Mouse (Mus musculus): Measurements from ENCODE around the gene Cgnl1. TPM values are rescaled to one million over a fixed set of nuclear protein-coding genes. Genes with fewer than 3 reads are reported as not detected.

Cgnl1 gene
- polyA plus RNA-seq, 1 experiment: 36.5 TPM

DNA sequence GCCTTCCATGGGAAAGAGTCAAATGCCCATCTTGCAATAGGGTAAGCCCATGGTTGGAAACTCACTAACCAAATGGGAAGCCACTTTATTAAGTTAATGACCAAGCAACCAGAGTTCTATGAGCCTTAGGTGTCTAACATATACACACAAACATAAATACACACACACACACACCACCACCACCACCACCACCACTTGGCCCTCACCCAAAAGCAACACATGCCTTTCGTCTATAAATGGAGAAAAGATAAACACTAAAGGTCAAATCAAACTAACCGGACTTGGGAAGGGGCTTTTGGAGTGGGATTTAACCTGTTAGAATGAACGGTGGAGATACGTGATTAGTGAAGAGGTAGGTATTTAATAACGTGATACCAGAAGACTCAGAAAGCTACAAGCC is 180.3 kb downstream of the Cgnl1 start:
- Histone ChIP-seq H3K36me3 (ENCODE audit: control insufficient read depth, insufficient read depth, low read length) (no peaks in the 10 kb centered on the region), H3K4me1 (ENCODE audit: control insufficient read depth, insufficient read depth, low read length) (peaks cover 13% of the 10 kb centered on the region), H3K27ac (ENCODE audit: control insufficient read depth, insufficient read depth, low read depth, low read length) (no peak overlapping the region), H3K4me3 (ENCODE audit: control insufficient read depth, low read depth, low read length) (no peak overlapping the region), H3K27me3 (ENCODE audit: control insufficient read depth, insufficient read depth, low read length) (no peaks in the 10 kb centered on the region)
- TF ChIP-seq CTCF (IDR thresholded peaks at IDR 0.05; ENCODE audit: control insufficient read depth, insufficient read depth, insufficient replicate concordance, low read depth, low read length) (no peak), POLR2A (IDR thresholded peaks at IDR 0.05; ENCODE audit: control insufficient read depth, low read depth, low read length) (no peak)

- TF ChIP-seq POLR2A (IDR thresholded peaks at IDR 0.05; ENCODE audit: control insufficient read depth, low read depth, low read length) (no peak), CTCF (IDR thresholded peaks at IDR 0.05; ENCODE audit: control insufficient read depth, insufficient read depth, insufficient replicate concordance, low read depth, low read length) (no peak)
- Histone ChIP-seq H3K27ac (ENCODE audit: control insufficient read depth, insufficient read depth, low read depth, low read length) (peak overlapping the region; percentile 53; the same call in 1 of the 2 replicates), H3K4me3 (ENCODE audit: control insufficient read depth, low read depth, low read length) (no peak overlapping the region), H3K4me1 (ENCODE audit: control insufficient read depth, insufficient read depth, low read length) (peaks cover 13% of the 10 kb centered on the region), H3K27me3 (ENCODE audit: control insufficient read depth, insufficient read depth, low read length) (no peaks in the 10 kb centered on the region), H3K36me3 (ENCODE audit: control insufficient read depth, insufficient read depth, low read length) (no peaks in the 10 kb centered on the region)
Observed at GRCm38 (mm10) chr9:71589771-71590170, 181.6 kb downstream of the Cgnl1 start.

DNA sequence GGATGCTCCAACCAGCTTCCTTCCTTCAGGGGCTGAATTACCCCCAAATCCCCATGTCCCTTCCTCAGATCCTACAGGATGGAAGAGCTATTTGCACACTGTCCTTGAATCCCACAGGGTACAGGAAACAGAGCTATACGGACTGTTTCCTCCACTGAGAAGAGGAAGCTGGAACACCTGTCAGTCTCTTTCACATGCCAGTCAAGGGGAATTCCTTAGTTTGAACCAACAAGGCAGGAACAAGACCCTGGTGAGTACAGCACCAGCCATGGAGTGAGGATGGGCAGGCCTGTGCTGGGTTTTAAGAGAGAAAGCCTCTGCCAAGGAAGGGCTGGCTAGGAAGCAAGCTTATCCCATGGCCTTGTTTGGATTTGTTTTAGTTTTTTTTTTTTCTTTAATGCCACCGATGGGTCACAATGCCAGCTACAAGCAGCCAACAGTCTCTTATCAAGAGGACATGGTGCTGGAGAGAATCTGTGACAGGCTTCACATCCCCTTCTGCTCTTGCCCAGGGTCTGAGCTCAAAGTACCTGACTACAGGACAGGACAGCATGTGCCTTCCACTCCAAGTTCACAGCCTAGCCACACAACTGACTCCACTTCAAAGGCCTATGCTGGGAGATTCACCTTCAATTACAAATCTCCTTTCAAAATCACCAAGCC is 182.3 kb downstream of the Cgnl1 start:
- H3K4me1 ChIP-seq (ENCODE audit: control insufficient read depth, insufficient read depth, low read length): peaks cover 13% of the 10 kb centered on the region
- no peak for TF ChIP-seq POLR2A (IDR thresholded peaks at IDR 0.05; ENCODE audit: control insufficient read depth, low read depth, low read length)
- no peak for TF ChIP-seq CTCF (IDR thresholded peaks at IDR 0.05; ENCODE audit: control insufficient read depth, insufficient read depth, insufficient replicate concordance, low read depth, low read length)
- H3K36me3 ChIP-seq (ENCODE audit: control insufficient read depth, insufficient read depth, low read length): no peaks in the 10 kb centered on the region
- no peaks in the 10 kb centered on the region for H3K27me3 ChIP-seq (ENCODE audit: control insufficient read depth, insufficient read depth, low read length)
- H3K4me3 ChIP-seq (ENCODE audit: control insufficient read depth, low read depth, low read length): no peak overlapping the region
- H3K27ac ChIP-seq (ENCODE audit: control insufficient read depth, insufficient read depth, low read depth, low read length): peak overlapping the region; percentile 48; the same call in 1 of the 2 replicates

DNA sequence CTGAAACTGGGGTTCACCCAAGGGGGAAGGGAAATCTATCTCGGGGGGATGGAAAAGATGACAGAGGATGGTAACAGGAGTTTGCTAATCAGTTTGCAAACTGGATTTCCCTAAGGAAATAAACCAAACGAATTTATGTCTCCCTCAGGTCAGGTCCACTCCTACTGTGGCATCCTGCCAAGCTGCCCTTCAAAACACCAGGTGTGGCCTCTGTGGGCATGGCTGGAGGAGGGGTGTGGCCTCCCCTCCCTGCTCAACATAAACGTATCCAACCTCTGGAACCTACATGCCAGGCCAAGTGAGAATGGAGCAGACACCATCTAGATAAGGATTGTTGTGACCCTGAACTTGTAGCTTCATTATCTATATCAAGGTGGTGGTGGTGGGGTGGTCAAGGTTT is 185.0 kb downstream of the Cgnl1 start:
- Histone ChIP-seq H3K27me3 (ENCODE audit: control insufficient read depth, insufficient read depth, low read length) (no peaks in the 10 kb centered on the region), H3K4me3 (ENCODE audit: control insufficient read depth, low read depth, low read length) (no peak overlapping the region), H3K4me1 (ENCODE audit: control insufficient read depth, insufficient read depth, low read length) (peaks cover 2% of the 10 kb centered on the region; the same call in 1 of the 2 replicates), H3K36me3 (ENCODE audit: control insufficient read depth, insufficient read depth, low read length) (no peaks in the 10 kb centered on the region), H3K27ac (ENCODE audit: control insufficient read depth, insufficient read depth, low read depth, low read length) (no peak overlapping the region)
- TF ChIP-seq POLR2A (IDR thresholded peaks at IDR 0.05; ENCODE audit: control insufficient read depth, low read depth, low read length) (no peak), CTCF (IDR thresholded peaks at IDR 0.05; ENCODE audit: control insufficient read depth, insufficient read depth, insufficient replicate concordance, low read depth, low read length) (no peak)

GRCm38 (mm10) chr9:71582771-71583170 is 188.6 kb downstream of the Cgnl1 start:
- TF ChIP-seq CTCF (IDR thresholded peaks at IDR 0.05; ENCODE audit: control insufficient read depth, insufficient read depth, insufficient replicate concordance, low read depth, low read length) (no peak), POLR2A (IDR thresholded peaks at IDR 0.05; ENCODE audit: control insufficient read depth, low read depth, low read length) (no peak)
- Histone ChIP-seq H3K27me3 (ENCODE audit: control insufficient read depth, insufficient read depth, low read length) (no peaks in the 10 kb centered on the region), H3K36me3 (ENCODE audit: control insufficient read depth, insufficient read depth, low read length) (no peaks in the 10 kb centered on the region), H3K4me1 (ENCODE audit: control insufficient read depth, insufficient read depth, low read length) (no peaks in the 10 kb centered on the region), H3K27ac (ENCODE audit: control insufficient read depth, insufficient read depth, low read depth, low read length) (no peak overlapping the region), H3K4me3 (ENCODE audit: control insufficient read depth, low read depth, low read length) (no peak overlapping the region)

- no peaks in the 10 kb centered on the region for H3K27me3 ChIP-seq (ENCODE audit: control insufficient read depth, insufficient read depth, low read length)
- H3K4me1 ChIP-seq (ENCODE audit: control insufficient read depth, insufficient read depth, low read length): no peaks in the 10 kb centered on the region
- no peak overlapping the region for H3K27ac ChIP-seq (ENCODE audit: control insufficient read depth, insufficient read depth, low read depth, low read length)
- H3K36me3 ChIP-seq (ENCODE audit: control insufficient read depth, insufficient read depth, low read length): no peaks in the 10 kb centered on the region
- no peak overlapping the region for H3K4me3 ChIP-seq (ENCODE audit: control insufficient read depth, low read depth, low read length)
- TF ChIP-seq POLR2A (IDR thresholded peaks at IDR 0.05; ENCODE audit: control insufficient read depth, low read depth, low read length): no peak
- TF ChIP-seq CTCF (IDR thresholded peaks at IDR 0.05; ENCODE audit: control insufficient read depth, insufficient read depth, insufficient replicate concordance, low read depth, low read length): no peak
Observed at GRCm38 (mm10) chr9:71578896-71579564, 192.4 kb downstream of the Cgnl1 start.

Other genes with a start within 250 kb of the Cgnl1 start
- gene Myzap, start 179.2 kb downstream of the Cgnl1 start, polyA plus RNA-seq (2012; rRNA removed): 2.7 and 4.1 TPM in 2 replicates

Data from testis, adult 2 months (tissue).